ENCODE assay signal across 9 mouse cellular contexts in genomic region chr1:41264214-41264613, GRCm38 (mm10).
DNase-seq lines count a peak whose midpoint lies in the region; ATAC-seq lines count a peak whose summit lies in the region.
"Had no signal": no experiment of that assay in that cellular context is flagged by ENCODE, and none has a peak within 500 bp of the region (broad histone marks: within the 10 kb centered on the region; RNA-seq: fewer than 3 reads in every experiment).

No protein-coding gene starts in this region.

- H3K27me3 ChIP-seq in heart, embryonic 12.5 days (replicated peaks) = no peaks in the 10 kb centered on the region
- H3K27me3 ChIP-seq in midbrain, embryonic 10.5 days (ENCODE audit: low read depth, poor library complexity, severe bottlenecking) = no peaks in the 10 kb centered on the region
- no peaks in the 10 kb centered on the region for H3K27me3 ChIP-seq in midbrain, embryonic 16.5 days (ENCODE audit: control insufficient read depth, insufficient read depth, low read depth, low read length)
- H3K27me3 ChIP-seq: hindbrain, embryonic 15.5 days had no signal

- peak; percentile 44 for DNase-seq in heart, adult 11 months
- DNase-seq in midbrain, embryonic 10.5 days (ENCODE audit: low spot score) = peak; percentile 46
- DNase-seq in embryo, embryonic 11 days = peak; percentile 84
- DNase-seq in retina, postnatal 1 day = peak; percentile 63
- DNase-seq in layer of hippocampus, postnatal 25 days (ENCODE audit: extremely low spot score in 1 of 2, low spot score in 1 of 2) = no peak
- no peak for DNase-seq in right cerebral cortex, adult 18-20 months

- no peaks in the 10 kb centered on the region for H3K4me1 ChIP-seq in heart, embryonic 12.5 days (replicated peaks)
- peaks cover 12% of the 10 kb centered on the region for H3K4me1 ChIP-seq in midbrain, embryonic 10.5 days
- no peaks in the 10 kb centered on the region for H3K4me1 ChIP-seq in midbrain, embryonic 16.5 days (ENCODE audit: control insufficient read depth, insufficient read depth, low read length)
- H3K4me1 ChIP-seq: hindbrain, embryonic 15.5 days had no signal

- no peak for ATAC-seq in heart, embryonic 12.5 days (ENCODE audit: insufficient number of reproducible peaks, low FRiP score)
- ATAC-seq in midbrain, embryonic 16.5 days = no peak

- WGBS in heart, embryonic 12.5 days = 28% methylated on average over 10 of the region's 10 CpGs
- WGBS in midbrain, embryonic 10.5 days = 35% methylated on average over 10 of the region's 10 CpGs
- WGBS in midbrain, embryonic 16.5 days = 41% methylated on average over 10 of the region's 10 CpGs

- no peak overlapping the region for H3K9ac ChIP-seq in heart, embryonic 12.5 days
- no peak overlapping the region for H3K9ac ChIP-seq in midbrain, embryonic 16.5 days (ENCODE audit: low read depth, low read length)
- H3K9ac ChIP-seq: hindbrain, embryonic 15.5 days had no signal

- H3K4me2 ChIP-seq in heart, embryonic 12.5 days = no peak overlapping the region
- H3K4me2 ChIP-seq in midbrain, embryonic 16.5 days (ENCODE audit: low read length) = no peak overlapping the region
- H3K4me2 ChIP-seq: hindbrain, embryonic 15.5 days had no signal

- no peaks in the 10 kb centered on the region for H3K36me3 ChIP-seq in heart, embryonic 12.5 days
- H3K36me3 ChIP-seq in midbrain, embryonic 10.5 days = no peaks in the 10 kb centered on the region
- H3K36me3 ChIP-seq in midbrain, embryonic 16.5 days (ENCODE audit: control insufficient read depth, insufficient read depth, low read length) = no peaks in the 10 kb centered on the region
- H3K36me3 ChIP-seq: hindbrain, embryonic 15.5 days had no signal

- no peaks in the 10 kb centered on the region for H3K9me3 ChIP-seq in heart, embryonic 12.5 days (replicated peaks)
- H3K9me3 ChIP-seq in midbrain, embryonic 10.5 days (replicated peaks) = no peaks in the 10 kb centered on the region
- no peaks in the 10 kb centered on the region for H3K9me3 ChIP-seq in midbrain, embryonic 16.5 days (replicated peaks; ENCODE audit: control insufficient read depth, low read length, poor library complexity, severe bottlenecking)
- H3K9me3 ChIP-seq: hindbrain, embryonic 15.5 days had no signal

- H3K4me3 ChIP-seq in heart, embryonic 12.5 days = no peak overlapping the region
- no peak overlapping the region for H3K4me3 ChIP-seq in midbrain, embryonic 10.5 days
- H3K4me3 ChIP-seq in midbrain, embryonic 16.5 days (ENCODE audit: low read depth, low read length) = no peak overlapping the region
- H3K4me3 ChIP-seq: hindbrain, embryonic 15.5 days had no signal

- no peak overlapping the region for H3K27ac ChIP-seq in heart, embryonic 12.5 days (ENCODE audit: poor library complexity, severe bottlenecking)
- peak overlapping the region; percentile 63 for H3K27ac ChIP-seq in midbrain, embryonic 10.5 days (replicated peaks)
- H3K27ac ChIP-seq in midbrain, embryonic 16.5 days (ENCODE audit: low read length) = no peak overlapping the region
- H3K27ac ChIP-seq: hindbrain, embryonic 15.5 days had no signal

Comparison
In these comparisons a context has a peak if more than half of its experiments do, and no peak if none do; other contexts are left out.
1. DNase-seq: peak in heart, adult 11 months (single experiment), midbrain, embryonic 10.5 days (single experiment), embryo, embryonic 11 days (single experiment) and retina, postnatal 1 day (single experiment); none in layer of hippocampus, postnatal 25 days (0 of 2) and right cerebral cortex, adult 18-20 months (single experiment).